Mouse (Mus musculus): ENCODE data around the gene Amh. TPM values are rescaled to one million over a fixed set of nuclear protein-coding genes. Genes with fewer than 3 reads are reported as not detected.
A peak's percentile ranks its signal among the peaks of the same experiment; 100 is the strongest.
"Not testable (repeated sequence)": the region's sequence is repeated elsewhere in the genome, so short reads cannot be mapped to it uniquely, and the experiment has no call there.

The Amh gene
- polyA plus RNA-seq, 1 experiment from 2014 or later: not detected

DNA sequence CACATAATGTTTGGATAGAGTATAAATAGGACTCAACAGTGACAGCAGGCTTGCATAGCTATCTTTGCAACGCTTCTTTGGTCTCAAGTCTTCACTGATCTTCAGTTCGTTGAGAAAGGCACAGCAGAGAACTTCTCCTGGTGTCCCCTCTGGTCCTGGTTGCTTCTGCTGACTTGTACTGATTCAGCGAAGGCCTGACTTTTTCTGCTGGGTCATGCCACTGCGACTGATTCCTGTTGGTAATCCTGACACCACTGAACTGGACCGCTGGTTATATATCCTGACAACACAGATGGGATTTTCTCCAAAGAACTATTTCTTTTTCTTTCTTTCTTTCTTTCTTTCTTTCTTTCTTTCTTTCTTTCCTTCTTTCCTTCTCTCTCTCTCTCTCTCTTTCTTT, 17.5 kb downstream of the Amh start:
- no peak overlapping the region for H3K4me3 ChIP-seq (replicated peaks)
- DNase-seq (peak; percentile 55), ATAC-seq (ENCODE audit: low read depth) (no peak)
- no peaks in the 10 kb centered on the region for H3K27me3 ChIP-seq
- 70% methylated on average over 5 of the region's 5 CpGs for WGBS (ENCODE audit: insufficient replicate concordance)
- peak overlapping the region; percentile 85 for H3K27ac ChIP-seq
- H3K36me3 ChIP-seq: peaks cover 2% of the 10 kb centered on the region
- H3K4me1 ChIP-seq (replicated peaks): peaks cover 68% of the 10 kb centered on the region
- peak overlapping the region; percentile 40 for H3K9ac ChIP-seq
- peak overlapping the region; percentile 2; the same call in 1 of the 2 replicates for H3K4me2 ChIP-seq
- no peaks in the 10 kb centered on the region for H3K9me3 ChIP-seq (replicated peaks)

DNA sequence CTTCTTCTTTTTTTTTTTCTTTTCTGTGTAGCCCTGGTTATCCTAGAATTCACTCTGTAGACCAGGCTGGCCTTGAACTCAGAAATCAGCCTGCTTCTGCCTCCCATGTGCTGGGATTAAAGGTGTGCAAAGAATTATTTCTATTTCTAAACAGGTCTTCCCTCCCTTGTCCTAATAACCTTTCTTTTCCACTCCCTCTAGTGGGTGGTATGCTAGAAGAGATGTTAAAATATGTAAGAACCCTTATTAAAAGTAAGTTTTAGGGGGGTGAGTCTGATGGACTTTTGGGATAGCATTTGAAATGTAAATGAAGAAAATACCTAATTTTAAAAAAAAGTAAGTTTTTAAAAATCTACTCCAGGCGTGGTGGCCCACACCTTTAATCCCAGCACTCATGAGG, 18.3 kb downstream of the Amh start:
- no peaks in the 10 kb centered on the region for H3K9me3 ChIP-seq (replicated peaks)
- ATAC-seq (ENCODE audit: low read depth) (no peak), DNase-seq (no peak)
- 0 out of 2 replicates have a peak overlapping the region, but pooled peaks have one; percentile 49 for H3K9ac ChIP-seq
- no peak overlapping the region for H3K4me2 ChIP-seq
- H3K27me3 ChIP-seq: no peaks in the 10 kb centered on the region
- peak overlapping the region; percentile 87 for H3K27ac ChIP-seq
- peaks cover 9% of the 10 kb centered on the region for H3K36me3 ChIP-seq
- peaks cover 69% of the 10 kb centered on the region for H3K4me1 ChIP-seq (replicated peaks)
- WGBS (ENCODE audit: insufficient replicate concordance): 57% methylated on average over 1 of the region's 1 CpGs
- H3K4me3 ChIP-seq (replicated peaks): no peak overlapping the region

DNA sequence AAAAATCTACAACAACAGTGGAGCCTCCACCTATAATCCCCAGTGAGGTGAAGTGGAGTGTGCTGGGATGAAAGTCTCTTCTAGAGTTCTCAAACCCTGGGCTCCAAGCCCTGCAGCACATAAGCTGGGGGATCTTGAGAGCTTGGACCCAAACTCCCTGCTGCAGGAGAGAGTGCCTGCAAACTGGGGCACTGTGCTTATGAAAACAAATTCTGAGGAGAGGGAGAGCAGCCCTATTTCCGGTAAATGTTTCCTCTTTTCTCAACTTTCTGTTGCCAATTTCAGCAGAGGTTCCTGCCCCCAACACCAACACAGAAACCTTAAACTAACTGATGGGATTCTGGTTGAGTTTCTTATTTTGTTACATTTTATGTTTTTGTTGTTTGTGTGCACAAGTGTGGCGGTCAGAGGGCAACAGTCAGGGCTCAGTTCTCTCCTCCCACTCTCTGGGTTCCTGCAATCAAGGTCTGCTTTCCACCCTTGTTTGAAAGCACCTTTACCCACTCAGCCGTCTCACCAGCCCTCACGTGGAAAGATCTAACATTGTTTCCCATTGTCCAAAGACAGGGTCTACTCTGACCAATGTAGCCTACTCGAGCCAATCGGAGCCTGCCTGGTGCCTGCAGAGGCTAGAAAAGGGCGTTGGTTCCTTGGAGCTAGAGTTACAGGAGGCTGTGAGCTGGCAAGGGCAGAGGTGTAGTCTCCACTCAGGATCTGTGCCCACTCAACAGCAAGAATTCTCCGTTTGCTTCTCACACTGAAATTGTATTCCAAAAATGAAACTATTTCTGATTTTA, 19.0 kb downstream of the Amh start:
- Histone ChIP-seq H3K27ac (peak overlapping the region; percentile 87), H3K9ac (peak overlapping the region; percentile 49), H3K36me3 (peaks cover 15% of the 10 kb centered on the region), H3K9me3 (replicated peaks) (no peaks in the 10 kb centered on the region), H3K4me3 (replicated peaks) (no peak overlapping the region), H3K27me3 (no peaks in the 10 kb centered on the region), H3K4me2 (peak overlapping the region; percentile 29), H3K4me1 (replicated peaks) (peaks cover 66% of the 10 kb centered on the region)
- ATAC-seq (ENCODE audit: low read depth) (no peak), DNase-seq (no peak)
- WGBS (ENCODE audit: insufficient replicate concordance): 45% methylated on average over 8 of the region's 8 CpGs

DNA sequence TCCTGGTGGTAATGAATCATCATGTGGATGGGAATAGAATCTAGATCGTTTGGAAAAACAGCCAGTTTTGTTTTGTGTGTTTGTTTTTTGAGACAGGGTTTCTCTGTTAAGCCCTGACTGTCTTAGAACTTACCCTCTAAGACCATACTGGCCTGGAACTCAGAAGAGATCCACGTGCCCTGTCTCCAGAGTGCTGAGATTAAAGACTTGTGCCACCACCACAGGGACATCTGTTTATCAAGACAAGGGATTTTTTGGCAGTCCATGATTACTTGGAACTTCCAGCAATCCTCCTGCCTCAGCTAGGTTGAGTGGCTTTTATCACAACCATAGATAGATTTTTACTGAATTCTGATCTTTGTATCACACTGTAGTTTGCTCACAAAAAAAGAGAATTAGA, 19.8 kb downstream of the Amh start:
- no peak for ATAC-seq (ENCODE audit: low read depth)
- 40% methylated on average over 2 of the region's 2 CpGs for WGBS (ENCODE audit: insufficient replicate concordance)
- H3K36me3 ChIP-seq: peaks cover 23% of the 10 kb centered on the region
- no peak for DNase-seq
- peak overlapping the region; percentile 44; the same call in 1 of the 2 replicates for H3K9ac ChIP-seq
- peak overlapping the region; percentile 87 for H3K27ac ChIP-seq
- H3K27me3 ChIP-seq: no peaks in the 10 kb centered on the region
- H3K4me2 ChIP-seq: peak overlapping the region; percentile 29
- no peaks in the 10 kb centered on the region for H3K9me3 ChIP-seq (replicated peaks)
- no peak overlapping the region for H3K4me3 ChIP-seq (replicated peaks)
- H3K4me1 ChIP-seq (replicated peaks): peaks cover 66% of the 10 kb centered on the region

DNA sequence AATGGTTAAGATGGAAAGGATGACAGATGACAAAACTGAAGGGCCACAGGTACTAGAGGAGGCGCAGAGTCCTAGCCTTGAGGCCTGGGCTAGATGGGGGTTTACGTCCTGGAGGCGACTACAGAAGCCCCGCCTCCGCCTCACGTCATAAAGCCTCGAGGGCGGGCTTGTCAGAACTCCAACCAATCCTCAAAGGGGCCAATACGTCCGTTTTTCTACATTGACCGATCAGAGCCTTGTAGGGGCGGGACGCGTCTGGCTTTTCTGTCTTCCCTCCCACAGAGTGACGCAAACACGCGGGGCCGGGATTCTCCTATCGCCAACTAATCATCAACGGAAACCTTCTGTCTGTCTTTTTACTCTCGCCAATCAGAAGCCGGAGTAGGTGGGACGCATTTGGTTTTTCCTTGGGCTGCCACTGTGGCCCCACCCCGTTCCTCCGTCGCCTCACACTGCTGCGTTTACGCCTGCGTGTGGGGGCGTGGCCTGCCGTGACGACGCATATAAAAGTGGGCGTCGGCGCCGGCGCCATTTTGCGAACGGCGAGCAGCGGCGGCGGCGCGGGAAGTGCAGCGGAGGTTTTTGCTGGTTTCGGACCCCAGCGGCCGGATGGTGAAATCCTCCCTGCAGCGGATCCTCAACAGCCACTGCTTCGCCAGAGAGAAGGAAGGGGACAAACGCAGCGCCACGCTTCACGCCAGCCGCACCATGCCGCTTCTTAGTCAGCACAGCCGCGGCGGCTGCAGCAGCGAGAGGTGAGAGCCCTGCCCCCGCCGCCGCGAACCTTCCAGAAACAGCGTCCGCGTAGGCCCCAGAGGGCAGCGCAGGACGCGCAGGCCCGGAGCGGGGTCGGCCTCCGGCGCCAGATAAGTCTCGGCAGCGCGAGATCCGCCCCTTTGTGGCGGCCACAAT, 21.4 kb downstream of the Amh start, which contains the start of gene Oaz1:
Gene Oaz1, plus strand, starts transcription at position 506 of the 912 bp plus-strand sequence.
- WGBS (ENCODE audit: insufficient replicate concordance): under 1% methylated on average over 82 of the region's 82 CpGs
- peak; percentile 92 for ATAC-seq (ENCODE audit: low read depth)
- H3K4me1 ChIP-seq (replicated peaks): peaks cover 73% of the 10 kb centered on the region

DNA sequence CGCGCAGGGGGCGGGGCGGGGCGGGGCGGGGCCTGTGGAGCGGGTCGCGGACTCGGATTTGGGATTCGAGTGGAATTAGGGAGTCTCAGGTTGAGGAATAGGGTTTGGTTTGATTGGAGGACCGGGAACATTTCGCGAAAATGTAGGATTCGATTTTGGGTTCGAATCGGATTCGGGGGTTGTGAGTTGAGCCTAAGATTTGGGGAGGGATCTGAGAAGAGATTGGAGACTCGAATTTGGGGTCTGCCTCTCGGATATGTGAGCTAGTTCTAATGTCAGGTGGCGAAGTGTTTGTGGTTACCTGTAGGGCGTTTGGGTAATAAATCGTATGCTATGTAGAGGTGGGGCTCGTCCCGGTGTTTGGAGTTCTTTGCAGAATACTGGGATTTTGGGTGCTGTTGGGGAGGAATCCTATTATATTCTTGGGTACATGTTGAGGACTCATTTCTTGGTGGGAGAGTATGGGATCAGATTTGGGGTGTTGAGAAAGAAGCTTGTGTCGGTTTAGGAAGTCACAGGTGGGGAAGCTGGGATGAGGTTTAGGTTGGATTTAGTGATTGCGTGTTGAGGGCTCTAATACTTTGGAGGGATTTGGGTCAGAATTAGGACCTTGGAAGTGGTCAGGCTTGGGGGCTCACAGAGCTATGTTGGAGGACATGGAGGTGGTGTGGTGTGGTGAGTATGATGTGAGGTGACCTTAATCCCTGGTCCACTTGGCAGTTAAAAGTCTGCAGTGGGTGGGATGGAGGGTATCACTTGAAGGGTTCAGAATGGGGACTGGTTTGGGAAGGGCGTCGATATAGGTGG, 22.2 kb downstream of the Amh start:
- peaks cover 75% of the 10 kb centered on the region for H3K4me1 ChIP-seq (replicated peaks)
- 6% methylated on average over 29 of the region's 29 CpGs for WGBS (ENCODE audit: insufficient replicate concordance)

More for the DNA sequence above, 21.4 kb downstream of the Amh start, which contains the start of gene Oaz1:
- H3K4me3 ChIP-seq (replicated peaks): peak within 1 kb of the TSS; percentile 87
- H3K36me3 ChIP-seq: peaks cover 33% of the 10 kb centered on the region
- H3K27me3 ChIP-seq: no peaks in the 10 kb centered on the region
- H3K9ac ChIP-seq: peak within 1 kb of the TSS; percentile 91
- peak within 1 kb of the TSS; percentile 95 for H3K27ac ChIP-seq
- H3K9me3 ChIP-seq (replicated peaks): no peaks in the 10 kb centered on the region
- peak within 1 kb of the TSS; percentile 96 for H3K4me2 ChIP-seq
- peak; percentile 99 for DNase-seq

DNA sequence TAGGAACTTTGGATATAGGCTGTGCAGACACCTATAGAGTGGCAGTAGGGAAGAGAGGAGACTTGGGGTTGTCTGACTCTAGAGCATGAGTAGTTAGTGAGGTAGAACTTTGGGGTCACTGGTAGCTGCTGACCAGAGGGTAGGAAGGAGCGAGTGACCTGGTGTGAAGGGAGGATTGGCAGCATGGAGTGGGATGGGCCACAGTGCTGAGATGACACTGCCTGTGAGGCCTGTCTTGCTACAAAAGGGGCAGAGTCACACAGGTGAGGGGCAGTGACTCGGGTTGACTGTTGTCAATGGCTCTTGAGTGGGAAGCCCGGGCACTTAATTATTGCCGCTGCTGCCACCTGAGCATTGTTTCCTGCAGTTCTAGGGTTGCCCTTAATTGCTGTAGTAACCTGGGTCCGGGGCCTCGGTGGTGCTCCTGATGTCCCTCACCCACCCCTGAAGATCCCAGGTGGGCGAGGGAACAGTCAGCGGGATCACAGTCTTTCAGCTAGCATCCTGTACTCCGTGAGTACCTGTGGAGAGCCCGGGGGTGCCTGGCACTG, 22.9 kb downstream of the Amh start:
- peak overlapping the region; percentile 96 for H3K4me2 ChIP-seq
- no peak for DNase-seq
- H3K4me3 ChIP-seq (replicated peaks): peak overlapping the region; percentile 87
- H3K36me3 ChIP-seq: peaks cover 33% of the 10 kb centered on the region
- WGBS (ENCODE audit: insufficient replicate concordance): 79% methylated on average over 10 of the region's 10 CpGs
- H3K27ac ChIP-seq: peak overlapping the region; percentile 95
- H3K4me1 ChIP-seq (replicated peaks): peaks cover 69% of the 10 kb centered on the region
- H3K9me3 ChIP-seq (replicated peaks): no peaks in the 10 kb centered on the region
- H3K9ac ChIP-seq: peak overlapping the region; percentile 91
- no peak for ATAC-seq (ENCODE audit: low read depth)
- H3K27me3 ChIP-seq: peaks cover 8% of the 10 kb centered on the region

More for the DNA sequence above, 22.2 kb downstream of the Amh start:
- Histone ChIP-seq H3K27me3 (peaks cover 2% of the 10 kb centered on the region; the same call in 1 of the 2 replicates), H3K4me3 (replicated peaks) (peak overlapping the region; percentile 87), H3K9ac (peak overlapping the region; percentile 91), H3K4me2 (peak overlapping the region; percentile 96), H3K27ac (peak overlapping the region; percentile 95), H3K36me3 (peaks cover 33% of the 10 kb centered on the region), H3K9me3 (replicated peaks) (no peaks in the 10 kb centered on the region)
- ATAC-seq (ENCODE audit: low read depth): no peak
- no peak for DNase-seq

DNA sequence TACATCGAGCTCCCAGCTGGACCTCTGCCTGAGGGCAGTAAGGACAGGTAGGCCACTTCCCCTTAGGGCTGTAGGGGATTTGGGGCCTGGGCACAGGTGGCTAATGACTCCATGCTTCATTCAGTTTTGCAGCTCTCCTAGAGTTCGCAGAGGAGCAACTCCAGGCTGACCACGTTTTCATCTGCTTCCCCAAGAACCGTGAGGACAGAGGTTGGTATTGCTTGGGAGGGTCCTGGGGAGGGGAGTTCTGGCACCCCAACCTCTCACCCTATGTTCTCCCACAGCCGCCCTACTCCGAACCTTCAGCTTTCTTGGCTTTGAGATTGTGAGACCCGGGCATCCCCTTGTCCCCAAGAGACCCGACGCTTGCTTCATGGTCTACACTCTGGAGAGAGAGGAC, 23.5 kb downstream of the Amh start:
- 85% methylated on average over 9 of the region's 9 CpGs for WGBS (ENCODE audit: insufficient replicate concordance)
- Histone ChIP-seq H3K4me3 (replicated peaks) (peak overlapping the region; percentile 87), H3K27me3 (peaks cover 15% of the 10 kb centered on the region), H3K9ac (0 out of 2 replicates have a peak overlapping the region, but pooled peaks have one; percentile 91), H3K4me1 (replicated peaks) (peaks cover 63% of the 10 kb centered on the region), H3K4me2 (peak overlapping the region; percentile 96), H3K27ac (peak overlapping the region; percentile 95; the same call in 1 of the 2 replicates), H3K36me3 (peaks cover 33% of the 10 kb centered on the region)
- ATAC-seq (ENCODE audit: low read depth); H3K9me3 ChIP-seq (replicated peaks); DNase-seq: not testable (repeated sequence)

DNA sequence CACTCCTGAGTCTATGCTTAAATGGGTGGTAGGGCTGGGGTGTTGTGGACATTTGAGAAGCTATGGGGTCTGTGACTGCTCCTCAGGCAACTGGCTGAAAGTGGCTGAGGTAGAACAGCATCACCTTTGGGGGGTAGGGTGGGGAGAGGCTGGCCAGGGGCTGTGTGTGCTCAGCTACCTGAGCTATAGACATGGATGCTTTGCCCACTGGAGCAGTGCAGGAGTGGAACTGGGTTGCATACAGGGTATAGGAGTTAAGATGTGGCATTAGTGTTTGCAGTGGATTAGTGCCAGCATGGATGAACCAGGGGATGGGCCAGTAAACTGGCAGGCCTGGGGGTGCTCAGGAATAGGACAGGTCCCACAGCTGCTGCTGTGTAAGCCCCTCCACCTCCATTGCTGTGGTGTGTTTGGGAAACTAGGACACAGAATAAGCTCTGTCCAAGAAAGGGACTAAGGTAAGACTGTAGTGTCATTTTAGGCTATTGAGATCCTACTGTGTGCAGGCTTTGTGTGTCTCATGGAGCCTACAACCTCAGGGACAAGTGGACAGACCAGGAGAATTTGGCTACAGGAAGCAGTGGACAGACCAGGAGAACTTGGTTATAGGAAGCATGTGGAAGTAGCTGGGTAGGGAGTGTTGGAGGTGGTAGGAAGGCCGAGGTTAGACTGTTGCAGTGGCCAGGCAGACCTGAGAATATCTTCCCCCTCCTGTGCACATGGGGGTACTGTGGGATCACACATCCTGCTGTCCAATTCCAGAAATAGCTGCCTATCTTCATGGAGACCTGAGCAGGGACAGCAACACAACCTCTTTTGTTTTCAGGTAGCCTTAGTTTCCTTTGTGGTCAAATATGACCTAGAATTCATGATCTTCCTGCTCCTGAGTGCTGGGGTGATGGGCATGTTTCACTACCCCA, 24.6 kb downstream of the Amh start:
- Histone ChIP-seq H3K9me3 (replicated peaks) (no peaks in the 10 kb centered on the region), H3K4me1 (replicated peaks) (peaks cover 55% of the 10 kb centered on the region), H3K27me3 (peaks cover 25% of the 10 kb centered on the region), H3K9ac (peak overlapping the region; percentile 43), H3K36me3 (peaks cover 33% of the 10 kb centered on the region), H3K4me2 (peak overlapping the region; percentile 46), H3K4me3 (replicated peaks) (peak overlapping the region; percentile 12; the same call in 1 of the 2 replicates), H3K27ac (peak overlapping the region; percentile 73)
- no peak for ATAC-seq (ENCODE audit: low read depth)
- no peak for DNase-seq
- WGBS (ENCODE audit: insufficient replicate concordance): 42% methylated on average over 1 of the region's 1 CpGs

Measured in liver, embryonic 13.5 days (tissue).